Mouse (Mus musculus) gastrocnemius, postnatal 4 days (tissue): ENCODE data around the gene P3h4. TPM values are rescaled to one million over a fixed set of nuclear protein-coding genes. Genes with fewer than 3 reads are reported as not detected.

ENCODE experiments used
- DNase-seq, 2 experiments: peaks; one replicate each; pipeline ENCODE4 v3.0.0; 2021 to 2022; ENCODE audit warnings: low spot score in 2 of 2, mixed read lengths in 2 of 2
- long read RNA-seq, 2 experiments: library from polyadenylated mRNA; stranded (forward); transcript quantifications; one replicate each; pipeline ENCODE4 v2.0.0; 2021
- total RNA-seq, 2 experiments: library from RNA; stranded (reverse); gene quantifications; 2 replicates each; pipeline ENCODE4 v1.2.3; 2021

The P3h4 gene
- 10 to 100 TPM; 27.4 to 29.4 TPM for total RNA-seq
- long read RNA-seq, experiment 1, transcript P3h4-201 (8 exons, 2,178 nt) = major isoform, 90 of 100 reads
- long read RNA-seq, experiment 1, partial matches to known transcripts = 8 of 100 reads
- long read RNA-seq, experiment 1, other reads (novel, unspliced or antisense) = 2 of 100 reads
- long read RNA-seq, experiment 2, transcript P3h4-201 (8 exons, 2,178 nt) = major isoform, 92 of 108 reads
- long read RNA-seq, experiment 2, partial matches to known transcripts = 8 of 108 reads
- long read RNA-seq, experiment 2, other reads (novel, unspliced or antisense) = 8 of 108 reads

GRCm38 (mm10) chr11:100414021-100414913, at the start of gene P3h4:
TSS of gene P3h4 (minus strand) at chr11:100414836.
- DNase-seq = peak; percentile 77 to 88

- DNase-seq = no peak
These were observed 48.1 kb upstream of the P3h4 start for GRCm38 (mm10) chr11:100462699-100463098.

GRCm38 (mm10) chr11:100457711-100458110, 43.1 kb upstream of the P3h4 start:
- no peak for DNase-seq

GRCm38 (mm10) chr11:100457247-100457646, 42.6 kb upstream of the P3h4 start:
- DNase-seq = no peak

DNA sequence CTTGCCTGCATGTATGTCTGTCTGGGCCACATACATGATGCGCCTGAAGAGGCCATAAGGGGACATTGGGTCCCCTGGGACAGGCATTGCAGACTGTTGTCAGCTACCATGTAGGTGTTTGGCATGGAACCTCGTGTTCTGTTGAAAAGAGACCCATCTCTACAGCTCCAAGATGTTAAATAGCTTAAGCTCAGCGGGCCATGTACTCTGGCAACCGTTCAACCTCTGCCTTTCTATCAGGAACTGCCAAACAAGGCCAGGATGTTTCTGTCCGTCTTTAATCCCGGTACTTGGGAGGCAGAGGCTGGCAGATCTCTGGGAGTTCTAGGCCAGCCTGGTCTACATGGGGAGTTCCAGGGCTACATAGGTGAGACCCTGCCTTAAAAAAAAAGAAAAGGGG, 28.0 kb upstream of the P3h4 start:
- no peak for DNase-seq

GRCm38 (mm10) chr11:100441797-100442196, 27.2 kb upstream of the P3h4 start, which contains the start of the genes Nt5c3b and Klhl10:
TSS of gene Nt5c3b (minus strand) at chr11:100441808.
TSS of gene Klhl10 (plus strand) at chr11:100441917.
- DNase-seq = no peak

DNA sequence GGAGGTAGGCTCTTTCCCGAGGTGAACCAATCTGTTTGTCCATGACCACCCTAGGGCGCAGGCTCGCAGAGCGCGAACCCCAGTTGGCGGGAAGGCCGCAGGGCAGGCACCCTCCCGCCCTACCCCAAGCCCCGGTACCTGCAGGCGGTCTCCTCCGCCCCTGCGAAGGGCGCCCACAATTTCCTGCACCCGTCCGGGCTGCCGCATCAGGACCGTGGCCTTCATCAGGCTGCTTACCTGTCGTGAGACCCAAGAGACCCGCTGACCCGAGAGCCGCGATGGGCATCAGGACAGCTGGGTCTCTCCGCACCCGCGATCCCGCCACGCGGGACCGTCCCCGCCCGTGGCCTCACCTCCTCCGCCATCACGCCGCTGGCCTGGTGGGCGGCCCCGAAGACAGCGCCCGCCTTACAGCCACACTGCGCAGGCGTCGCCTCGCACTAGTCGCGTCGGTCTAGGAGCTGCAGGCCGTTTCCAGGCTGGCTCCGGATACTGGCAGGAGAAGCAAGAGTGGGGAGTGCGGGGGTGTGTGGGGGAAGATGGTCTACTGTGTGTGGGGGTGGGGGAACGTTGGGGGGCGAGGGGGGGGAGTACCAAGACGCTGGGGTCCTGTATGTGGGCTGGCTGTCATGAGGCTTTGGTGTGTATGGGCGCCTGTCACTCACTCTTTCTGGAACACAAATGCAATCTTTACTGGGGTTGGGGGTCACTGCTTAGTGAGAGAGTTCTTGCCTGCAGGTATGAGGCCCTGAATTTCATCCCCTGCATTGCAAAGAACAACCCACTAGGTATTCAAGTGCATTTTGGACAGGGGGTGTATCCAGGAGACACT, 26.3 kb upstream of the P3h4 start:
- DNase-seq = peak; percentile 74 to 86

GRCm38 (mm10) chr11:100437901-100438300, 23.3 kb upstream of the P3h4 start:
- no peak for DNase-seq

DNA sequence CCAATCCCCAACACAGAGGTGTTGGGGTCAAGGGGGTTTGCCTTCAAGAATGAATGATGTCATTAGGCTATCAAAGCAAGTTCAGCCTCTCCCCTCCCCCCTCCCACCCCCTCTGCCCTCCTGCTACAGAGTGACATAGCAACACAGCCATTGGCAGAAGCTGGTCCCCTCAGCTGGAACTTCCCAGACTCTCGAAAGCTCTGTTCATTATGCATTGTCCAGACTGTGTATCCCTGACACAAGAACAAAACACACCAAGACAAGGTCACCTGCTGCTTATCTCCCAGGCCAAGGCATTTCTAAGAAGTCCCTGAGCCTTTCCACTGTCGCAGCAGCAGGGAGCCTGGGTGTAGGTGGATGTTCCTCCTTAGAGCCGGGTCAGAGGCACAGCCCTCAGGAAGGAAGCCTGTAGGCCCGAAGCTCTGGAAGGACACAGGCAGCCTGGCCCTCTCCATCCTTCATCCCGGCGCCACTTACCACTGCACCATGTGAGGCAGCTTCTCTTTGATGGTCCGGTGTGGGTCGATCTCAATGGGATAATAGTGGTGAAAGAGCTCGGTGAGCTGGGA, 21.1 kb upstream of the P3h4 start:
- no peak for DNase-seq

- no peak for DNase-seq
These were observed 17.4 kb upstream of the P3h4 start for GRCm38 (mm10) chr11:100432002-100432401.

- DNase-seq = no peak
These were observed 15.4 kb upstream of the P3h4 start for GRCm38 (mm10) chr11:100430052-100430451.

GRCm38 (mm10) chr11:100428612-100429199, 14.1 kb upstream of the P3h4 start:
- DNase-seq = no peak

GRCm38 (mm10) chr11:100426820-100427219, 12.2 kb upstream of the P3h4 start:
- no peak for DNase-seq

DNA sequence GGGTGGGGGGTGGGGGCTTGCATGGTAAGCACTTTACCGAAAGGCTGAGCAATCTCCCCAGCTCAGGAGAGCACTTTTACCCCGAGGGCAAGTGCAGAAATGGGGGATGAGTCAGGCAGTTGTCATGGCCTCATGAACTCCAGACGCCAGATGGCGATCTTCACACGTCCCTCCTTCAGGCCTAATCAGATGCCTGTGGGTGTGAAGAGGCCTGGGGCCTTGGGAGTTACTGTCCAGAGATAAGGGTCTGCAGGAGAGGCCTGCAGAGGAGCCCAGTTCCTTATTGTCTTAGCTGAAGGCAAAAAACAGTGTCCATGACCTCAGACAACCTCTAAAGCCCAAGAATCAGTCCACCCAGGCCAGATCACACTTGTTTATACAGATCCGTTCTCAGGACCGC, 11.2 kb upstream of the P3h4 start:
- DNase-seq = peak in 1 of 2 experiments; percentile 73

DNA sequence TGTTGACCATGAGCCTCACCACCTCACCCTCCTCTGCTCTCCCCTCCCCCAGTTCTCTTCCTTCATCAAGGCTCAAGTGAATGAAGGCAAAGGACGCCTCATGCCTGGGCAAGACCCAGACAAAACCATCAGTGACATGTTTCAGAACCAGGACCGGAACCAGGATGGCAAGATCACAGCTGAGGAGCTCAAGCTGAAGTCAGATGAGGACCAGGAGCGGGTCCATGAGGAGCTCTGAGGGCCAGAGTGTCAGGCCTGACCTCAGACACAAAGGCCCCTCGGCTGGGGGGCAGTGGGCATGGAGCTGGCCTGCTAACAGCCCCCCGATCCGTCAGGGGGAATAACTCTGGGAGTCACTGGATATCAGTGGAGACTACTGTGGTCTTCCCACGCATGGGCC, 9.2 kb upstream of the P3h4 start:
- DNase-seq = no peak

DNA sequence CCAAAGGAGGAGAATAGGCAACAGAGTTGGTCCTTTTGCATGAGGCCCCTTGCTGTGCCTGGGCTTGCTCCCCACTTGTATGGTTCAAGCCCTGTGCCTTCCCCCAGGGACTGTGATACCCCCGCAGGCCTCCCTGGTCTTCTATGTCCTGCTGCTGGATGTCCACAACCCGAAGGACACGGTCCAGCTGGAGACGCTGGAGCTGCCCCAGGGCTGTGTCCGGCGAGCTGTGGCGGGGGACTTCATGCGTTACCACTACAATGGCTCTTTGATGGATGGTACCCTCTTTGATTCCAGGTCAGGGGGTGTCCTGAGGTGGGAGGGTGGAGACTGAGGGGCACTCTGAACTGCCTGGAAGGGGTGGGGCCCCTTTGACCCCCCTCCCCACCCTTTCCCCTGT, 6.9 kb upstream of the P3h4 start:
- DNase-seq = no peak

GRCm38 (mm10) chr11:100414914-100415822, 532 bp upstream of the P3h4 start, which contains the start of gene Fkbp10:
TSS of gene Fkbp10 (plus strand) at chr11:100415697.
- DNase-seq = peak; percentile 62 to 82

GRCm38 (mm10) chr11:100413541-100413940, 1.1 kb downstream of the P3h4 start:
- no peak for DNase-seq

GRCm38 (mm10) chr11:100411736-100412135, 2.9 kb downstream of the P3h4 start:
- DNase-seq = no peak
